Mouse (Mus musculus) bone marrow, adult 2 months (tissue): ENCODE results near the gene Olfr1106. TPM values are rescaled to one million over a fixed set of nuclear protein-coding genes. Genes with fewer than 3 reads are reported as not detected.

Experiments used
- H3K27ac ChIP-seq: fragments of 200-500 bp; 2 replicates; pipeline ENCODE4 v1.5.1; 2012; ENCODE audit warnings: low read depth, mild to moderate bottlenecking, control low read depth, inconsistent platforms, low read length; ENCODE audit not compliant: control insufficient read depth, poor library complexity, insufficient read depth
- H3K4me1 ChIP-seq: fragments of 200-500 bp; 2 replicates; pipeline ENCODE4 v1.6.1; 2011; ENCODE audit warnings: low read length; ENCODE audit not compliant: control insufficient read depth, insufficient read depth
- H3K4me3 ChIP-seq: fragments of 200-500 bp; replicated peaks from 2 replicates; pipeline ENCODE3; 2011; ENCODE audit warnings: mild to moderate bottlenecking, low read depth, low read length, control low read depth; ENCODE audit not compliant: control insufficient read depth
- CTCF ChIP-seq: fragments of 200-500 bp; IDR thresholded peaks from 2 replicates; pipeline ENCODE4 v1.5.1; 2011; ENCODE audit warnings: low read length, control low read depth; ENCODE audit not compliant: control insufficient read depth, insufficient read depth
- POLR2A ChIP-seq: fragments of 200-500 bp; IDR thresholded peaks from 2 replicates; pipeline ENCODE4 v1.6.1; 2011; ENCODE audit warnings: low read depth, mild to moderate bottlenecking, control low read depth, low read length, borderline replicate concordance; ENCODE audit not compliant: control insufficient read depth
- WGBS: fragments of 180-500 bp; shearing (Covaris S2); methylation state at CpG from one replicate; pipeline ENCODE4 v1.1.7; 2018; 5-methylcytosine and 5-hydroxymethylcytosine counted together
- polyA plus RNA-seq: library from polyadenylated mRNA; stranded (reverse); fragments of >200 nt; gene quantifications from 2 replicates; pipeline ENCODE4 v1.2.4, GENCODE M21; 2011; ENCODE audit warnings: low replicate concordance; ENCODE audit not compliant: missing spikeins, insufficient read depth, insufficient read length

The Olfr1106 gene
- polyA plus RNA-seq = not detected in 2 replicates

GRCm38 (mm10) chr2:87052173-87052572 lies at the start of gene Olfr1106:
Gene Olfr1106 (minus strand): TSS chr2:87052273.
- 54% methylated on average over 1 of the region's 1 CpGs for WGBS
- TF ChIP-seq CTCF = no peak
- TF ChIP-seq POLR2A = no peak
- H3K27ac ChIP-seq = no peak within 1 kb of the TSS
- no peaks in the 10 kb centered on the region for H3K4me1 ChIP-seq
- no peak within 1 kb of the TSS for H3K4me3 ChIP-seq

- WGBS = 51% methylated on average over 1 of the region's 1 CpGs
- no peaks in the 10 kb centered on the region for H3K4me1 ChIP-seq
- H3K4me3 ChIP-seq = no peak within 1 kb of the TSS
- H3K27ac ChIP-seq = no peak within 1 kb of the TSS
- no peak for TF ChIP-seq POLR2A
- no peak for TF ChIP-seq CTCF
Measured at GRCm38 (mm10) chr2:87095908-87096307, 43.8 kb upstream of the Olfr1106 start, which contains the start of gene Olfr1109. Gene Olfr1109 (minus strand): TSS chr2:87096008.

DNA sequence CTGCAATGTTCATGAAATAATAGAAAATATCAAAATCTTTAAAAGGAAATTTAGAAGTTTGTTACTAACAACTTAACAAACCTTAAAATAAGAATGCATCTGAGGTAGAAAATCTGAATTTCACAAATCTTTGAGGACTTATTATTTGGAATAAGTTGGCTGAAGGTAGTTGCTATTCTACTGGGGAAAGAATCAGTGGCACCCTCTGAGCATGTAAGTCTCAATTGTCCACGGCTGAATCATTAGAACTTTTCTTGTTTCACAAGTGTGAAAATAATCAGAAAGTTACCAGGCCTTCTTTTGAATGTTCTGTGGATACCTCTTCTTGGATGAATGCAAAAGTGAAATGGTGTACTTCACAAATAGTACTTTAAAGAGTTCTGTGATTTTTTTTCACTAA lies 23.6 kb upstream of the Olfr1106 start, which contains the start of gene Olfr1107:
TSS of gene Olfr1107 (minus strand) at position 101 of the 400 bp plus-strand sequence.
- H3K27ac ChIP-seq = no peak within 1 kb of the TSS
- no peaks in the 10 kb centered on the region for H3K4me1 ChIP-seq
- TF ChIP-seq POLR2A (no peak), CTCF (no peak)
- no peak within 1 kb of the TSS for H3K4me3 ChIP-seq
- 83% methylated on average over 1 of the region's 1 CpGs for WGBS

DNA sequence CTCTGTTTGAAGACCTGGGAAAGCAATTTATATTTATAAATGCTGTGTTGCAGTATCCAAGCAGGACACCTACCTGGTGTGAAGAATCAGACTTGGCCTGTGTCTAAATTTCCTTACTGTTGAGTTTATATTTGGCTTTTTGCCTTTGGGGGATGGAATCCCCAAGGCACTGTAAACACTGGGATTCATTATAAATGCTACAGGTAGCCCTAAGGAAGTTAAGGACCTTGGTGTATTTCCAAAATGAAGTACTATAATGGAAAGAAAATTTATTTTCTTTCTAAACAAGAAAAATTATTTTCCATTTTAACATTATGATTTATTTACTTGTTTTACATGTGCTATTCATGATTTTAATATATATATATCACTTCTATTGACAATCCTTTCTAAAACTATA lies 15.6 kb downstream of the Olfr1106 start, which contains the start of gene Olfr1105:
TSS of gene Olfr1105 (minus strand) at position 101 of the 400 bp plus-strand sequence.
- H3K27ac ChIP-seq = no peak within 1 kb of the TSS
- TF ChIP-seq POLR2A (no peak), CTCF (no peak)
- no peaks in the 10 kb centered on the region for H3K4me1 ChIP-seq
- no peak within 1 kb of the TSS for H3K4me3 ChIP-seq

DNA sequence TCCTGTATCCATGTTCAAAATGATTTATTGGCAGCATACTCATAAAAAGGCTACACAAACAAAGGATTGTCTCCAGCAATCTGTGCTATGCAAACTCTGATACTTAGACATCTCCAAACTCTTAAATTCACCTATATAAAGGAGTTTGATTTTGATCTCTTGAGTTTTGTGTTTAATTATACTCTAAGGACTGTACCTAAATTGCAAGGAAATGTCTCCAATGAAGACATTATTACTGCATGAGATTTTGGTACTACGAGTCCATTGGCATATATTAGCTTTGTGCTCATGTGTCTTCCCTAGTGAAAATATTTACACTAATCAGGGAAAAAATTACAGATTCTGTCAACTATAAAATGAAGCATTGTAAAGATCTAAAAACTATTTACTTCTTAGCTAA lies 25.1 kb downstream of the Olfr1106 start, which contains the start of gene Olfr1104:
TSS of gene Olfr1104 (minus strand) at position 101 of the 400 bp plus-strand sequence.
- TF ChIP-seq CTCF (no peak), POLR2A (no peak)
- 80% methylated on average over 1 of the region's 1 CpGs for WGBS

DNA sequence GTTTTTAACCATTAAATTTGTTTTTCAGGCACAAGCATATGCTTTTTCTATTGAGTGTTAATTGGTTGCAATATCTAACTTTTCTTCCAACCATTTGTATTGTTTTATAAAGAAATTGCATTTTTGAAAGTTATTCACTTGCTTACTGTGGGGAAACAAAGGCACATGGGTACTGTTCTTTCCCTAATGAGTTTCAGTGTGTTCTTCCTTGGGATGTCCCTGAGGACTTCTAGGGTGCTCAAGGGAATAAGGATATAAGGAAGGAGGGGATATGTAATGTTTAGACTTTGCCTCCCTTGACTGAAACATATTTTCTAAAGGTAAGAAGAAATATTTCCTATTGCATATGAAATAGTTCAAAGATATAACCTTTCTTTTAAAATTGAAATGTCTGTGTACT lies 54.0 kb downstream of the Olfr1106 start, which contains the start of gene Olfr1102:
TSS of gene Olfr1102 (plus strand) at position 301 of the 400 bp plus-strand sequence.
- Histone ChIP-seq H3K4me1 (no peaks in the 10 kb centered on the region), H3K4me3 (no peak within 1 kb of the TSS), H3K27ac (no peak within 1 kb of the TSS)
- TF ChIP-seq CTCF (no peak), POLR2A (no peak)

More for the DNA sequence above, 25.1 kb downstream of the Olfr1106 start, which contains the start of gene Olfr1104:
- no peak within 1 kb of the TSS for H3K27ac ChIP-seq
- no peaks in the 10 kb centered on the region for H3K4me1 ChIP-seq
- no peak within 1 kb of the TSS for H3K4me3 ChIP-seq

Other genes starting within 250 kb of the Olfr1106 start
- gene Olfr141, start 242.3 kb downstream of the Olfr1106 start, polyA plus RNA-seq = not detected in 2 replicates
- not detected in 2 replicates for gene Olfr1094, start 227.6 kb downstream of the Olfr1106 start, polyA plus RNA-seq
- not detected in 2 replicates for gene Olfr1095, start 200.6 kb downstream of the Olfr1106 start, polyA plus RNA-seq
- gene Gm13723, start 177.5 kb downstream of the Olfr1106 start, polyA plus RNA-seq = not detected in 2 replicates
- not detected in 2 replicates for gene Olfr1097, start 160.1 kb downstream of the Olfr1106 start, polyA plus RNA-seq
- not detected in 2 replicates for gene Olfr1098, start 127.7 kb downstream of the Olfr1106 start, polyA plus RNA-seq
- gene Olfr1099, start 91.6 kb downstream of the Olfr1106 start, polyA plus RNA-seq = not detected in 2 replicates
- gene Olfr1100, start 72.3 kb downstream of the Olfr1106 start, polyA plus RNA-seq = not detected in 2 replicates
- gene Olfr1101, start 61.1 kb downstream of the Olfr1106 start, polyA plus RNA-seq = not detected in 2 replicates
- not detected in 2 replicates for gene Olfr1102, start 53.9 kb downstream of the Olfr1106 start, polyA plus RNA-seq
- not detected in 2 replicates for gene Olfr1104, start 25.2 kb downstream of the Olfr1106 start, polyA plus RNA-seq
- not detected in 2 replicates for gene Olfr1105, start 15.7 kb downstream of the Olfr1106 start, polyA plus RNA-seq
- 0.36 TPM in 1 of 2 replicates, not detected in the other for gene Olfr1107, start 23.5 kb upstream of the Olfr1106 start, polyA plus RNA-seq
- 1.5 and 2.4 TPM in 2 replicates for gene Olfr1109, start 43.7 kb upstream of the Olfr1106 start, polyA plus RNA-seq
- not detected in 2 replicates for gene Olfr259, start 62.3 kb upstream of the Olfr1106 start, polyA plus RNA-seq
- not detected in 2 replicates for gene Olfr1110, start 88.0 kb upstream of the Olfr1106 start, polyA plus RNA-seq
- not detected in 2 replicates for gene Olfr1111, start 100.4 kb upstream of the Olfr1106 start, polyA plus RNA-seq
- 1.6 TPM in 1 of 2 replicates, not detected in the other for gene Olfr1112, start 135.5 kb upstream of the Olfr1106 start, polyA plus RNA-seq
- not detected in 2 replicates for gene Olfr1113, start 156.7 kb upstream of the Olfr1106 start, polyA plus RNA-seq
- gene Olfr1115, start 195.7 kb upstream of the Olfr1106 start, polyA plus RNA-seq = not detected in 2 replicates
- gene Olfr1116, start 215.3 kb upstream of the Olfr1106 start, polyA plus RNA-seq = 0.13 TPM in 1 of 2 replicates, not detected in the other